Mouse (Mus musculus): ENCODE data around the gene Ctrl. TPM values are rescaled to one million over a fixed set of nuclear protein-coding genes. Genes with fewer than 3 reads are reported as not detected.

The Ctrl gene
- total RNA-seq, 2 experiments from 2014 or later = 1.2 to 1.3 TPM

GRCm38 (mm10) chr8:105938306-105938669 lies 4.6 kb upstream of the Ctrl start, which contains the start of gene Psmb10:
Psmb10 (minus strand) TSS chr8:105938444.
- DNase-seq (ENCODE audit: low spot score in 2 of 2) = no peak

- peak in 1 of 2 experiments; percentile 52 for DNase-seq (ENCODE audit: low spot score in 2 of 2)
Observed at GRCm38 (mm10) chr8:105937496-105938305, 4.0 kb upstream of the Ctrl start.

GRCm38 (mm10) chr8:105936866-105937475 lies 3.3 kb upstream of the Ctrl start:
- DNase-seq (ENCODE audit: low spot score in 2 of 2) = peak; percentile 80 to 88

- no peak for DNase-seq (ENCODE audit: low spot score in 2 of 2)
Observed at GRCm38 (mm10) chr8:105935863-105936603, 2.4 kb upstream of the Ctrl start.

GRCm38 (mm10) chr8:105935105-105935504 lies 1.4 kb upstream of the Ctrl start:
- DNase-seq (ENCODE audit: low spot score in 2 of 2) = no peak

- DNase-seq (ENCODE audit: low spot score in 2 of 2) = no peak
Observed at GRCm38 (mm10) chr8:105932525-105932924, 1.1 kb downstream of the Ctrl start.

- DNase-seq (ENCODE audit: low spot score in 2 of 2) = no peak
Observed at GRCm38 (mm10) chr8:105931271-105931670, 2.4 kb downstream of the Ctrl start.

- peak; percentile 80 to 83 for DNase-seq (ENCODE audit: low spot score in 2 of 2)
Observed at GRCm38 (mm10) chr8:105930602-105931001, 3.1 kb downstream of the Ctrl start.

GRCm38 (mm10) chr8:105925123-105925522 lies 8.5 kb downstream of the Ctrl start:
- no peak for DNase-seq (ENCODE audit: low spot score in 2 of 2)

- no peak for DNase-seq (ENCODE audit: low spot score in 2 of 2)
Observed at GRCm38 (mm10) chr8:105919390-105919789, 14.3 kb downstream of the Ctrl start.

GRCm38 (mm10) chr8:105900941-105901616 lies 32.6 kb downstream of the Ctrl start:
- DNase-seq (ENCODE audit: low spot score in 2 of 2) = no peak

- peak; percentile 94 to 95 for DNase-seq (ENCODE audit: low spot score in 2 of 2)
Observed at GRCm38 (mm10) chr8:105900180-105900940, 33.3 kb downstream of the Ctrl start, which contains the start of gene Pskh1. Pskh1 (plus strand) TSS chr8:105900441.

GRCm38 (mm10) chr8:105897801-105898480 lies 35.7 kb downstream of the Ctrl start:
- DNase-seq (ENCODE audit: low spot score in 2 of 2) = no peak

- peak; percentile 72 to 81 for DNase-seq (ENCODE audit: low spot score in 2 of 2)
Observed at GRCm38 (mm10) chr8:105893339-105893738, 40.3 kb downstream of the Ctrl start, which contains the start of gene Nrn1l. Nrn1l (plus strand) TSS chr8:105893567.

GRCm38 (mm10) chr8:105892432-105892831 lies 41.2 kb downstream of the Ctrl start:
- no peak for DNase-seq (ENCODE audit: low spot score in 2 of 2)

GRCm38 (mm10) chr8:105890870-105891269 lies 42.8 kb downstream of the Ctrl start:
- DNase-seq (ENCODE audit: low spot score in 2 of 2) = peak; percentile 79 to 89

- DNase-seq (ENCODE audit: low spot score in 2 of 2) = peak in 1 of 2 experiments; percentile 22
Observed at GRCm38 (mm10) chr8:105889756-105890465, 43.8 kb downstream of the Ctrl start.

All from layer of hippocampus, postnatal 14 days (tissue).